Mouse (Mus musculus) ES-Bruce4 (cell line): ENCODE data around the gene Celsr3. TPM values are rescaled to one million over a fixed set of nuclear protein-coding genes. Genes with fewer than 3 reads are reported as not detected.

ENCODE experiments used
- H3K27ac ChIP-seq: 2 replicates; pipeline ENCODE4 v1.5.1; 2012; ENCODE audit warnings: low read length, inconsistent platforms; ENCODE audit not compliant: insufficient read depth
- H3K27me3 ChIP-seq: 2 replicates; pipeline ENCODE4 v1.6.1; 2012; ENCODE audit warnings: mild to moderate bottlenecking, low read length, inconsistent platforms; ENCODE audit not compliant: control insufficient read depth, poor library complexity, insufficient read depth, severe bottlenecking
- H3K36me3 ChIP-seq: 2 replicates; pipeline ENCODE4 v1.6.1; 2012; ENCODE audit warnings: inconsistent platforms, mild to moderate bottlenecking, low read length, moderate library complexity; ENCODE audit not compliant: control insufficient read depth, poor library complexity, insufficient read depth, severe bottlenecking
- H3K4me1 ChIP-seq: one replicate; pipeline ENCODE4 v1.8.1; 2011; ENCODE audit warnings: low read length; ENCODE audit not compliant: control insufficient read depth, insufficient read depth
- H3K4me3 ChIP-seq: 2 replicates; pipeline ENCODE4 v1.5.1; 2011; ENCODE audit warnings: low read depth, mild to moderate bottlenecking, low read length
- H3K9ac ChIP-seq: 2 replicates; pipeline ENCODE4 v1.6.1; 2012; ENCODE audit warnings: low read depth, mild to moderate bottlenecking, inconsistent platforms; ENCODE audit not compliant: poor library complexity, severe bottlenecking
- H3K9me3 ChIP-seq: replicated peaks from 2 replicates; pipeline ENCODE4 v1.6.1; 2012; ENCODE audit warnings: mild to moderate bottlenecking, low read length, inconsistent platforms; ENCODE audit not compliant: control insufficient read depth, poor library complexity, insufficient read depth, severe bottlenecking
- CTCF ChIP-seq: IDR thresholded peaks from one replicate; pipeline ENCODE4 v1.8.1; 2011; ENCODE audit warnings: low read depth, low read length
- EP300 ChIP-seq: IDR thresholded peaks from 2 replicates; pipeline ENCODE4 v1.6.1; 2011; ENCODE audit warnings: low read depth, low read length; ENCODE audit not compliant: insufficient read depth
- POLR2A ChIP-seq: IDR thresholded peaks from one replicate; pipeline ENCODE4 v1.8.1; 2011; ENCODE audit warnings: low read length; ENCODE audit not compliant: insufficient read depth
- polyA plus RNA-seq: library from polyadenylated mRNA; stranded (reverse); fragments of >200 nt; gene quantifications from 2 replicates; pipeline ENCODE4 v1.2.4, GENCODE M21; 2011; ENCODE audit warnings: low read depth; ENCODE audit not compliant: missing spikeins, insufficient read depth, insufficient read length

The Celsr3 gene
- polyA plus RNA-seq, 1 experiment = 3.5 TPM

GRCm38 (mm10) chr9:108824144-108824685, 1.9 kb upstream of the Celsr3 start:
- Histone ChIP-seq H3K27ac (no peak overlapping the region), H3K4me1 (no peaks in the 10 kb centered on the region), H3K27me3 (no peaks in the 10 kb centered on the region), H3K9ac (peak overlapping the region; percentile 29), H3K4me3 (peak overlapping the region; percentile 62), H3K9me3 (no peaks in the 10 kb centered on the region), H3K36me3 (no peaks in the 10 kb centered on the region)
- TF ChIP-seq EP300 (no peak), CTCF (no peak), POLR2A (no peak)

- Histone ChIP-seq H3K4me1 (no peaks in the 10 kb centered on the region), H3K27me3 (no peaks in the 10 kb centered on the region), H3K9me3 (no peaks in the 10 kb centered on the region), H3K4me3 (peak overlapping the region; percentile 76), H3K36me3 (no peaks in the 10 kb centered on the region), H3K9ac (peak overlapping the region; percentile 29), H3K27ac (no peak overlapping the region)
- TF ChIP-seq EP300 (no peak), CTCF (no peak), POLR2A (peak; percentile 90)
These were observed 1.2 kb upstream of the Celsr3 start for GRCm38 (mm10) chr9:108824755-108825413.

GRCm38 (mm10) chr9:108826700-108827340, 700 bp downstream of the Celsr3 start:
- TF ChIP-seq EP300 = no peak
- no peak for TF ChIP-seq POLR2A
- Histone ChIP-seq H3K27me3 (no peaks in the 10 kb centered on the region), H3K9me3 (no peaks in the 10 kb centered on the region), H3K4me1 (peaks cover 2% of the 10 kb centered on the region), H3K27ac (no peak overlapping the region), H3K9ac (no peak overlapping the region), H3K4me3 (peak overlapping the region; percentile 81), H3K36me3 (no peaks in the 10 kb centered on the region)

- Histone ChIP-seq H3K4me1 (peaks cover 2% of the 10 kb centered on the region), H3K27ac (no peak overlapping the region), H3K9ac (no peak overlapping the region), H3K27me3 (no peaks in the 10 kb centered on the region), H3K36me3 (no peaks in the 10 kb centered on the region), H3K4me3 (peak overlapping the region; percentile 81), H3K9me3 (no peaks in the 10 kb centered on the region)
- no peak for TF ChIP-seq CTCF
- TF ChIP-seq EP300 = no peak
- no peak for TF ChIP-seq POLR2A
These were observed 1.3 kb downstream of the Celsr3 start for GRCm38 (mm10) chr9:108827454-108827853.

- no peaks in the 10 kb centered on the region for H3K36me3 ChIP-seq
- peak overlapping the region; percentile 81 for H3K4me3 ChIP-seq
- no peak overlapping the region for H3K9ac ChIP-seq
- no peaks in the 10 kb centered on the region for H3K9me3 ChIP-seq
- peak; percentile 14 for TF ChIP-seq CTCF
- no peak for TF ChIP-seq POLR2A
- TF ChIP-seq EP300 = no peak
- H3K4me1 ChIP-seq = peaks cover 2% of the 10 kb centered on the region
- H3K27ac ChIP-seq = no peak overlapping the region
- no peaks in the 10 kb centered on the region for H3K27me3 ChIP-seq
These were observed 1.8 kb downstream of the Celsr3 start for GRCm38 (mm10) chr9:108827906-108828305.

- Histone ChIP-seq H3K27me3 (no peaks in the 10 kb centered on the region), H3K4me3 (peak overlapping the region; percentile 75), H3K9ac (peak overlapping the region; percentile 22; the same call in 1 of the 2 replicates), H3K9me3 (no peaks in the 10 kb centered on the region), H3K4me1 (peaks cover 2% of the 10 kb centered on the region), H3K36me3 (no peaks in the 10 kb centered on the region), H3K27ac (no peak overlapping the region)
- TF ChIP-seq CTCF (no peak), EP300 (no peak), POLR2A (no peak)
These were observed 5.5 kb downstream of the Celsr3 start for GRCm38 (mm10) chr9:108831637-108832036.
